Comparison of ENCODE assay signal across 12 mouse cellular contexts in genomic region chr10:107494568-107494967, GRCm38 (mm10). TPM values are rescaled to one million over a fixed set of nuclear protein-coding genes. Genes with fewer than 3 reads are reported as not detected.
DNase-seq lines count a peak whose midpoint lies in the region; ATAC-seq and TF ChIP-seq lines count a peak whose summit lies in the region.
"Had no signal": no experiment of that assay in that cellular context is flagged by ENCODE, and none has a peak within 500 bp of the region (broad histone marks: within the 10 kb centered on the region; RNA-seq: fewer than 3 reads in every experiment).

Gene Myf6 (minus strand): TSS chr10:107494737.

- no peak for ATAC-seq in kidney, embryonic 16.5 days (ENCODE audit: low FRiP score, low TSS enrichment)
- 0 out of 2 replicates have a peak, but pooled peaks have one; percentile 3 for ATAC-seq in forebrain, embryonic 15.5 days (replicated peaks)
- no peak for ATAC-seq in intestine, postnatal 0 days
- no peak for ATAC-seq in cerebellum, adult (ENCODE audit: insufficient number of reproducible peaks, low FRiP score, low TSS enrichment)

- no peak within 1 kb of the TSS for H3K27ac ChIP-seq in kidney, embryonic 16.5 days (ENCODE audit: low read length)
- no peak within 1 kb of the TSS for H3K27ac ChIP-seq in forebrain, embryonic 15.5 days (replicated peaks)
- H3K27ac ChIP-seq in intestine, postnatal 0 days (ENCODE audit: low read depth, low read length): no peak within 1 kb of the TSS
- H3K27ac ChIP-seq in olfactory bulb, adult 2 months (ENCODE audit: insufficient read depth, low read depth, low read length): no peak within 1 kb of the TSS

- peak within 1 kb of the TSS; percentile 49 for H3K4me2 ChIP-seq in kidney, embryonic 16.5 days (replicated peaks; ENCODE audit: low read depth, low read length)
- peak within 1 kb of the TSS; percentile 57 for H3K4me2 ChIP-seq in forebrain, embryonic 15.5 days (replicated peaks)
- peak within 1 kb of the TSS; percentile 57 for H3K4me2 ChIP-seq in intestine, postnatal 0 days (replicated peaks; ENCODE audit: low read depth)

- H3K36me3 ChIP-seq in kidney, embryonic 16.5 days (ENCODE audit: insufficient read depth, low read length): no peaks in the 10 kb centered on the region
- H3K36me3 ChIP-seq in forebrain, embryonic 15.5 days: no peaks in the 10 kb centered on the region
- H3K36me3 ChIP-seq in intestine, postnatal 0 days (ENCODE audit: control insufficient read depth, insufficient read depth): no peaks in the 10 kb centered on the region

- DNase-seq in kidney, adult 8-10 months: no peak
- no peak for DNase-seq in left cerebral cortex, postnatal 36 days (ENCODE audit: low spot score in 2 of 2)
- DNase-seq in spleen, adult 12 weeks (ENCODE audit: low spot score): no peak
- DNase-seq: adrenal gland, adult 2 months; kidney, adult 11 months; lung, adult 18-20 months had no signal

- H3K4me3 ChIP-seq in kidney, embryonic 16.5 days (ENCODE audit: low read length): peak within 1 kb of the TSS; percentile 20; the same call in 1 of the 2 replicates
- H3K4me3 ChIP-seq in forebrain, embryonic 15.5 days: peak within 1 kb of the TSS; percentile 37
- peak within 1 kb of the TSS; percentile 13; the same call in 1 of the 2 replicates for H3K4me3 ChIP-seq in intestine, postnatal 0 days (ENCODE audit: low read depth, low read length)
- peak within 1 kb of the TSS; percentile 32; the same call in 1 of the 2 replicates for H3K4me3 ChIP-seq in olfactory bulb, adult 2 months (ENCODE audit: insufficient read depth, low read depth, low read length)

- H3K9me3 ChIP-seq in kidney, embryonic 16.5 days (ENCODE audit: low read length): no peaks in the 10 kb centered on the region
- H3K9me3 ChIP-seq in forebrain, embryonic 15.5 days: no peaks in the 10 kb centered on the region
- no peaks in the 10 kb centered on the region for H3K9me3 ChIP-seq in intestine, postnatal 0 days (ENCODE audit: control insufficient read depth)

- no peak for TF ChIP-seq POLR2A in olfactory bulb, adult 2 months (IDR thresholded peaks at IDR 0.05; ENCODE audit: insufficient read depth, low read depth, low read length)

- H3K9ac ChIP-seq in kidney, embryonic 16.5 days (replicated peaks; ENCODE audit: low read length): no peak within 1 kb of the TSS
- no peak within 1 kb of the TSS for H3K9ac ChIP-seq in forebrain, embryonic 15.5 days (replicated peaks)
- no peak within 1 kb of the TSS for H3K9ac ChIP-seq in intestine, postnatal 0 days (ENCODE audit: low read depth, low read length)

- 52% methylated on average over 6 of the region's 6 CpGs for WGBS in kidney, embryonic 16.5 days
- WGBS in forebrain, embryonic 15.5 days: 96% methylated on average over 6 of the region's 6 CpGs
- 96% methylated on average over 6 of the region's 6 CpGs for WGBS in intestine, postnatal 0 days
- WGBS in olfactory bulb, adult 2 months: 96% methylated on average over 6 of the region's 6 CpGs

- peaks cover 23% of the 10 kb centered on the region for H3K27me3 ChIP-seq in kidney, embryonic 16.5 days (ENCODE audit: insufficient read depth, low read length)
- no peaks in the 10 kb centered on the region for H3K27me3 ChIP-seq in forebrain, embryonic 15.5 days
- H3K27me3 ChIP-seq in intestine, postnatal 0 days (replicated peaks; ENCODE audit: control insufficient read depth, insufficient read depth, low read length): no peaks in the 10 kb centered on the region

- no peak for TF ChIP-seq CTCF in intestine, postnatal 0 days (IDR thresholded peaks at IDR 0.05; ENCODE audit: low read depth)
- TF ChIP-seq CTCF in olfactory bulb, adult 2 months (IDR thresholded peaks at IDR 0.05; ENCODE audit: insufficient read depth, low read depth, low read length): no peak

- H3K4me1 ChIP-seq in kidney, embryonic 16.5 days (ENCODE audit: insufficient read depth, low read length): peaks cover 8% of the 10 kb centered on the region; the same call in 1 of the 2 replicates
- no peaks in the 10 kb centered on the region for H3K4me1 ChIP-seq in forebrain, embryonic 15.5 days
- H3K4me1 ChIP-seq in intestine, postnatal 0 days (replicated peaks; ENCODE audit: control insufficient read depth, insufficient read depth, low read length): no peaks in the 10 kb centered on the region
- H3K4me1 ChIP-seq in olfactory bulb, adult 2 months (ENCODE audit: control insufficient read depth, insufficient read depth, low read length): peaks cover 5% of the 10 kb centered on the region; the same call in 1 of the 2 replicates

- intact Hi-C loops in left cerebral cortex, postnatal 36 days (cut with DNase I): no loop called here

RNA-seq across cellular contexts. Expression of gene Myf6, which starts in this region (rescaled TPM):
- 0.23 and 0.37 TPM in 2 replicates for polyA plus RNA-seq in kidney, embryonic 16.5 days (2015; fragmentation: Nextera tagmentation; extraction: Ambion mirVana)
- polyA plus RNA-seq in forebrain, embryonic 15.5 days (2015; fragmentation: Nextera tagmentation; extraction: Ambion mirVana): not detected in 2 replicates
- not detected in 2 replicates for polyA plus RNA-seq in intestine, postnatal 0 days (2015; fragmentation: Nextera tagmentation; extraction: Ambion mirVana)
- polyA plus RNA-seq in olfactory bulb, adult 2 months (2012; ENCODE audit: insufficient read depth, insufficient read length, low replicate concordance, missing spikeins): not detected in 2 replicates
- not detected for total RNA-seq in left cerebral cortex, postnatal 36 days (2021)
- total RNA-seq: adrenal gland, adult 2 months had no signal
- polyA plus RNA-seq: adrenal gland, adult 2 months; cortical plate, adult 2 months had no signal

Comparison
In these comparisons a context has a peak if more than half of its experiments do, and no peak if none do; other contexts are left out.
1. Peak in ATAC-seq, H3K4me3 ChIP-seq and H3K4me2 ChIP-seq in forebrain, embryonic 15.5 days; RNA of the gene not detected or under 1 TPM.